Mouse (Mus musculus): ENCODE measurements at regions not wholly inside any gene's neighbourhood (a gene's known extent, or its start where the extent isn't known, plus 50 kb on each side); places are given as distances from the start of the nearest gene placed in this dataset.

DNA sequence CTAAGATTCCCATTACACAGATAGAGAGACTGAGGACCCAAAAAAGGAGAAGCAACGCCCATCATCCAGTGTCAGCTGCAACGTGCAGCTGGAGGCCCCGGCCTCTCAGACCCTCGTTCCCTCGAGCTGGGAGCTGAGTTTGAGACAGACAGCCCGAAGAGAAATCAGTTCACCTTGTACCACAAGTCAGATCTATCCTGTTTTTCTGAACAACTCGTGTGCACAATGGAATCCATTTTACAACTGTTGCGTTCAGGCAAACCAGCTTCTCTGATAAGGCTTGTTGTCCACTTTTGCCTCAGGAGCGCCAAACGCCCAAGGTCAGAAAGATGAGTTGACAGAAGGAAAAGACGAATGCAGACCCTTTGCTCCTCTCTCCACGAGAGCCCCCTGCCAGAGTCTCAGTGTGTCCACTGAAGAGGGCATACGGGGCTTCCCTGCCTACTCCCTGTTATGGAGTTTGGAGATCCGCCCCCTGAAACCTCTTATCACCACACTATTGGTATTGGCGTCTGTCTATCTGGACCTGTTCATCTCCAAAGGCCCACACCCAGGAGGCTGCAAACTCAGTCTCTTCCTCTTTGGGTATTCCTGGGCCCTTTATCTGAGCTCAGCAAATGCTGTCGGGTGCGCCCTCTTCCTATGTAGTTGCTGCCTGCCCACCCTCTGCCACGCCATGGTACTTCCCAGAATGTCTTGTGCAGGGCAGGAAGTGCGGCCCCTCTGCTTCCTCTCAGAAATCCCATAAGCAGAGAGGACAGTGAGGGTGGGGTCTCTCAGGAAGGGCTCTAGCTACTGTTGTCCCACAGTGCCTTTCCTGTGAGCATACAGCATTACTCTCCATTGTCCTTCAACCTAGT, 57.7 kb upstream of the Zmiz1 start (continued):
- TF ChIP-seq UBTF (IDR thresholded peaks at IDR 0.05; ENCODE audit: borderline replicate concordance, insufficient read depth, low read depth, low read length) = no peak
- TF ChIP-seq MAFK (IDR thresholded peaks at IDR 0.05; ENCODE audit: borderline replicate concordance, low read depth, low read length) = peak; percentile 76; the same call in 1 of the 2 replicates
- no peak for TF ChIP-seq E2F4 (IDR thresholded peaks at IDR 0.05; ENCODE audit: borderline replicate concordance, low read depth, low read length)
- TF ChIP-seq MYB (IDR thresholded peaks at IDR 0.05; ENCODE audit: low read depth, low read length) = 0 out of 2 replicates have a peak, but pooled peaks have one; percentile 28

DNA sequence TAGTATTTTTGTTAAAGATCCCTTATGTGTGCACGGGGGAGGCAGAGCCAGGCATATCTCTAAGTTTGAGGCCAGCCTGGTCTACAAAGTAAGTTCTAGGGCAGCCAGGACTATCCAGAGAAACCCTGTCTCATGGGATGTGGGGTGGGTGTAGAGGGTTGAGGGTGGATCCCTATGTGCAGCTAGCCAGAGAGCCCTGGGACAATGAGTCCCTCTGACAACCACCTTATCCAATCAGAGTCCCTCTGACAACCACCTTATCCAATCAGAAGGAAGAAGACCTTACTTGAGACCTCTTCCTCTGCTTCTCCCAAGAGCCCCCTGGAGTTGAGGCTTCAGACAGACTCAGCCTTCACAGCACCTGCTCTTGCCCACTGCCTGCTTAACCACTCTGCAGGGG, 56.6 kb upstream of the Zmiz1 start:
- peaks cover 29% of the 10 kb centered on the region for H3K79me2 ChIP-seq (ENCODE audit: control insufficient read depth, insufficient read depth, low read length, poor library complexity)
- H3K27ac ChIP-seq (ENCODE audit: control insufficient read depth, low read depth, low read length) = peak overlapping the region; percentile 99
- peak overlapping the region; percentile 40 to 55 for H3K4me3 ChIP-seq (ENCODE audit: control insufficient read depth in 1 of 2, insufficient read depth in 1 of 2, low read depth in 2 of 2, low read length in 2 of 2)
- no peaks in the 10 kb centered on the region for H3K27me3 ChIP-seq (ENCODE audit: control insufficient read depth in 1 of 2, insufficient read depth in 2 of 2, low read length in 2 of 2)
- H3K4me1 ChIP-seq (ENCODE audit: control insufficient read depth in 1 of 2, insufficient read depth in 2 of 2, low read length in 2 of 2) = peaks cover 30 to 63% of the 10 kb centered on the region in 2 experiments
- TF ChIP-seq CHD2 (IDR thresholded peaks at IDR 0.05; ENCODE audit: low read length) (peak; percentile 50; the same call in 1 of the 2 replicates), GABPA (IDR thresholded peaks at IDR 0.05; ENCODE audit: low read depth, low read length) (no peak), ETS1 (IDR thresholded peaks at IDR 0.05; ENCODE audit: low read depth, low read length) (no peak), MYC (IDR thresholded peaks at IDR 0.05; ENCODE audit: low read depth, low read length) (no peak), MAX (IDR thresholded peaks at IDR 0.05; ENCODE audit: low read length) (0 out of 2 replicates have a peak, but pooled peaks have one; percentile 11), SIN3A (IDR thresholded peaks at IDR 0.05; ENCODE audit: low read length) (0 out of 2 replicates have a peak, but pooled peaks have one; percentile 23), ZMIZ1 (IDR thresholded peaks at IDR 0.05; ENCODE audit: low read depth, low read length) (peak; percentile 37; the same call in 1 of the 2 replicates), TAL1 (IDR thresholded peaks at IDR 0.05; ENCODE audit: low read length) (no peak), POLR2A (IDR thresholded peaks at IDR 0.05; ENCODE audit: control insufficient read depth in 1 of 2, insufficient read depth in 1 of 2, low read depth in 1 of 2, low read length in 2 of 2, poor library complexity in 1 of 2) (peak in 1 of 2 experiments; percentile 68; a peak in 2 of 4 replicates), TBP (IDR thresholded peaks at IDR 0.05; ENCODE audit: low read depth, low read length) (peak; percentile 87), MAFK (IDR thresholded peaks at IDR 0.05; ENCODE audit: borderline replicate concordance, low read depth, low read length) (no peak), TCF12 (IDR thresholded peaks at IDR 0.05; ENCODE audit: low read depth, low read length) (0 out of 2 replicates have a peak, but pooled peaks have one; percentile 10)
- H3K9ac ChIP-seq (ENCODE audit: control insufficient read depth, low read depth, low read length, poor library complexity, severe bottlenecking) = peak overlapping the region; percentile 75
- H3K36me3 ChIP-seq (ENCODE audit: control insufficient read depth in 1 of 2, insufficient read depth in 2 of 2, low read length in 2 of 2) = peaks cover 0 to 55% of the 10 kb centered on the region in 2 experiments; a peak in 2 of 4 replicates
- no peaks in the 10 kb centered on the region for H3K9me3 ChIP-seq (replicated peaks; ENCODE audit: insufficient read depth, low read length)
- DNase-seq (ENCODE audit: low read depth, low spot score) = peak; percentile 92

DNA sequence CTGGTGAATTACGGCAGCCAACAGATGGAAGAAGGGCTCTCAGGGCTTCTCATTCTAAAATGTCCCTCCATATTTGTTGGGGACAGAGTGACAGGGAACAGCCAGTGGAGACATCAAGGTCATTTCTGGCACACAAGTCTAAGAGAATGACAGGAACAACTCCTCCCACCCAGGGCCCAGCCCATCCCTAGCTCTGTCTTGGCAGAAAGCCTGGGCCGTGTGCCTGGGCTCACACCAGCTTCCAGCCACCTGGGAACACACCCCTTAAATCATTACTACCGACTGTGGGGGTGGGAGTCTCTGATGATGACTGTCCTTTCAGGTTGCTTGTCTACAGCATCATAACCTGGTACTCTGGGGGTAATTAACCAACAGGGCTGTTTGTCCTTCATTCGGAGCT, 53.8 kb upstream of the Zmiz1 start:
- no peaks in the 10 kb centered on the region for H3K27me3 ChIP-seq (ENCODE audit: control insufficient read depth in 1 of 2, insufficient read depth in 2 of 2, low read length in 2 of 2)
- H3K4me1 ChIP-seq (ENCODE audit: control insufficient read depth in 1 of 2, insufficient read depth in 2 of 2, low read length in 2 of 2) = peaks cover 8 to 42% of the 10 kb centered on the region in 2 experiments
- no peak overlapping the region for H3K9ac ChIP-seq (ENCODE audit: control insufficient read depth, low read depth, low read length, poor library complexity, severe bottlenecking)
- H3K9me3 ChIP-seq (replicated peaks; ENCODE audit: insufficient read depth, low read length) = no peaks in the 10 kb centered on the region
- peaks cover 29% of the 10 kb centered on the region for H3K79me2 ChIP-seq (ENCODE audit: control insufficient read depth, insufficient read depth, low read length, poor library complexity)
- no peak overlapping the region for H3K4me3 ChIP-seq (ENCODE audit: control insufficient read depth in 1 of 2, insufficient read depth in 1 of 2, low read depth in 2 of 2, low read length in 2 of 2)
- peak; percentile 52 for DNase-seq (ENCODE audit: low read depth, low spot score)
- peaks cover 0 to 32% of the 10 kb centered on the region in 2 experiments; a peak in 3 of 4 replicates for H3K36me3 ChIP-seq (ENCODE audit: control insufficient read depth in 1 of 2, insufficient read depth in 2 of 2, low read length in 2 of 2)
- no peak overlapping the region for H3K27ac ChIP-seq (ENCODE audit: control insufficient read depth, low read depth, low read length)
- TF ChIP-seq BHLHE40 (IDR thresholded peaks at IDR 0.05; ENCODE audit: borderline replicate concordance, low read depth, low read length) (no peak), ZC3H11A (IDR thresholded peaks at IDR 0.05; ENCODE audit: low read depth, low read length) (no peak), RAD21 (IDR thresholded peaks at IDR 0.05; ENCODE audit: low read depth, low read length) (no peak), TAL1 (IDR thresholded peaks at IDR 0.05; ENCODE audit: low read length) (no peak), UBTF (IDR thresholded peaks at IDR 0.05; ENCODE audit: borderline replicate concordance, insufficient read depth, low read depth, low read length) (no peak), SMC3 (IDR thresholded peaks at IDR 0.05; ENCODE audit: low read depth, low read length) (no peak), MXI1 (IDR thresholded peaks at IDR 0.05; ENCODE audit: low read depth, low read length) (peak; percentile 43; the same call in 1 of the 2 replicates), SIN3A (IDR thresholded peaks at IDR 0.05; ENCODE audit: low read length) (0 out of 2 replicates have a peak, but pooled peaks have one; percentile 17)
